Mouse (Mus musculus): ENCODE measurements at regions not wholly inside any gene's neighbourhood (a gene's known extent, or its start where the extent isn't known, plus 50 kb on each side); places are given as distances from the start of the nearest gene placed in this dataset.

GRCm38 (mm10) chr10:44862360-44862674 lies 204.7 kb upstream of the Prep start:
- H3K4me3 ChIP-seq (ENCODE audit: low read depth, low read length) = no peak overlapping the region
- H3K9me3 ChIP-seq (ENCODE audit: control insufficient read depth, low read length) = no peaks in the 10 kb centered on the region
- no peak for DNase-seq (ENCODE audit: low spot score)
- no peaks in the 10 kb centered on the region for H3K4me1 ChIP-seq (replicated peaks; ENCODE audit: control insufficient read depth, insufficient read depth, low read length)
- ATAC-seq (replicated peaks; ENCODE audit: low FRiP score) = no peak
- H3K36me3 ChIP-seq (ENCODE audit: control insufficient read depth, insufficient read depth, low read length) = no peaks in the 10 kb centered on the region
- no peak overlapping the region for H3K27ac ChIP-seq (ENCODE audit: low read depth, low read length)
- WGBS = 77% methylated on average over 8 of the region's 8 CpGs
- no peak overlapping the region for H3K9ac ChIP-seq (ENCODE audit: low read length)
- H3K4me2 ChIP-seq (ENCODE audit: low read depth, low read length, severe bottlenecking) = no peak overlapping the region
- no peaks in the 10 kb centered on the region for H3K27me3 ChIP-seq (ENCODE audit: control insufficient read depth, insufficient read depth, low read length)

- DNase-seq (ENCODE audit: low spot score) (no peak), ATAC-seq (replicated peaks; ENCODE audit: low FRiP score) (no peak)
- Histone ChIP-seq H3K4me2 (ENCODE audit: low read depth, low read length, severe bottlenecking) (no peak overlapping the region), H3K36me3 (ENCODE audit: control insufficient read depth, insufficient read depth, low read length) (no peaks in the 10 kb centered on the region), H3K4me1 (replicated peaks; ENCODE audit: control insufficient read depth, insufficient read depth, low read length) (no peaks in the 10 kb centered on the region), H3K27me3 (ENCODE audit: control insufficient read depth, insufficient read depth, low read length) (no peaks in the 10 kb centered on the region), H3K9me3 (ENCODE audit: control insufficient read depth, low read length) (no peaks in the 10 kb centered on the region), H3K4me3 (ENCODE audit: low read depth, low read length) (no peak overlapping the region), H3K27ac (ENCODE audit: low read depth, low read length) (no peak overlapping the region), H3K9ac (ENCODE audit: low read length) (no peak overlapping the region)
- WGBS = 84% methylated on average over 10 of the region's 10 CpGs
These were observed 205.2 kb upstream of the Prep start for GRCm38 (mm10) chr10:44861671-44862359.

- Histone ChIP-seq H3K27me3 (ENCODE audit: control insufficient read depth, insufficient read depth, low read length) (no peaks in the 10 kb centered on the region), H3K9me3 (ENCODE audit: control insufficient read depth, low read length) (no peaks in the 10 kb centered on the region), H3K4me2 (ENCODE audit: low read depth, low read length, severe bottlenecking) (no peak overlapping the region), H3K9ac (ENCODE audit: low read length) (no peak overlapping the region), H3K4me1 (replicated peaks; ENCODE audit: control insufficient read depth, insufficient read depth, low read length) (no peaks in the 10 kb centered on the region), H3K27ac (ENCODE audit: low read depth, low read length) (no peak overlapping the region), H3K36me3 (ENCODE audit: control insufficient read depth, insufficient read depth, low read length) (no peaks in the 10 kb centered on the region), H3K4me3 (ENCODE audit: low read depth, low read length) (no peak overlapping the region)
- WGBS = 79% methylated on average over 4 of the region's 4 CpGs
- ATAC-seq (replicated peaks; ENCODE audit: low FRiP score) (no peak), DNase-seq (ENCODE audit: low spot score) (no peak)
These were observed 209.6 kb upstream of the Prep start for GRCm38 (mm10) chr10:44857444-44857843.

GRCm38 (mm10) chr10:44854109-44854508 lies 212.9 kb upstream of the Prep start:
- Histone ChIP-seq H3K4me1 (replicated peaks; ENCODE audit: control insufficient read depth, insufficient read depth, low read length) (no peaks in the 10 kb centered on the region), H3K9ac (ENCODE audit: low read length) (no peak overlapping the region), H3K27me3 (ENCODE audit: control insufficient read depth, insufficient read depth, low read length) (no peaks in the 10 kb centered on the region), H3K4me2 (ENCODE audit: low read depth, low read length, severe bottlenecking) (no peak overlapping the region), H3K4me3 (ENCODE audit: low read depth, low read length) (no peak overlapping the region), H3K27ac (ENCODE audit: low read depth, low read length) (no peak overlapping the region), H3K36me3 (ENCODE audit: control insufficient read depth, insufficient read depth, low read length) (no peaks in the 10 kb centered on the region), H3K9me3 (ENCODE audit: control insufficient read depth, low read length) (no peaks in the 10 kb centered on the region)
- 93% methylated on average over 4 of the region's 4 CpGs for WGBS
- DNase-seq (ENCODE audit: low spot score) (no peak), ATAC-seq (replicated peaks; ENCODE audit: low FRiP score) (no peak)

GRCm38 (mm10) chr10:44849016-44849415 lies 218.0 kb upstream of the Prep start:
- no peak overlapping the region for H3K4me3 ChIP-seq (ENCODE audit: low read depth, low read length)
- DNase-seq (ENCODE audit: low spot score) = no peak
- H3K36me3 ChIP-seq (ENCODE audit: control insufficient read depth, insufficient read depth, low read length) = no peaks in the 10 kb centered on the region
- H3K9ac ChIP-seq (ENCODE audit: low read length) = no peak overlapping the region
- no peak overlapping the region for H3K4me2 ChIP-seq (ENCODE audit: low read depth, low read length, severe bottlenecking)
- no peaks in the 10 kb centered on the region for H3K9me3 ChIP-seq (ENCODE audit: control insufficient read depth, low read length)
- no peak for ATAC-seq (replicated peaks; ENCODE audit: low FRiP score)
- H3K4me1 ChIP-seq (replicated peaks; ENCODE audit: control insufficient read depth, insufficient read depth, low read length) = no peaks in the 10 kb centered on the region
- H3K27me3 ChIP-seq (ENCODE audit: control insufficient read depth, insufficient read depth, low read length) = no peaks in the 10 kb centered on the region
- 79% methylated on average over 4 of the region's 4 CpGs for WGBS
- no peak overlapping the region for H3K27ac ChIP-seq (ENCODE audit: low read depth, low read length)

GRCm38 (mm10) chr10:44846765-44847164 lies 220.2 kb upstream of the Prep start:
- no peak overlapping the region for H3K4me3 ChIP-seq (ENCODE audit: low read depth, low read length)
- H3K4me2 ChIP-seq (ENCODE audit: low read depth, low read length, severe bottlenecking) = no peak overlapping the region
- no peaks in the 10 kb centered on the region for H3K36me3 ChIP-seq (ENCODE audit: control insufficient read depth, insufficient read depth, low read length)
- H3K9ac ChIP-seq (ENCODE audit: low read length) = no peak overlapping the region
- no peak for DNase-seq (ENCODE audit: low spot score)
- 89% methylated on average over 3 of the region's 3 CpGs for WGBS
- H3K27me3 ChIP-seq (ENCODE audit: control insufficient read depth, insufficient read depth, low read length) = no peaks in the 10 kb centered on the region
- no peak for ATAC-seq (replicated peaks; ENCODE audit: low FRiP score)
- H3K4me1 ChIP-seq (replicated peaks; ENCODE audit: control insufficient read depth, insufficient read depth, low read length) = no peaks in the 10 kb centered on the region
- H3K9me3 ChIP-seq (ENCODE audit: control insufficient read depth, low read length) = no peaks in the 10 kb centered on the region
- no peak overlapping the region for H3K27ac ChIP-seq (ENCODE audit: low read depth, low read length)

- Histone ChIP-seq H3K4me3 (ENCODE audit: low read depth, low read length) (no peak overlapping the region), H3K27me3 (ENCODE audit: control insufficient read depth, insufficient read depth, low read length) (no peaks in the 10 kb centered on the region), H3K27ac (ENCODE audit: low read depth, low read length) (no peak overlapping the region), H3K4me1 (replicated peaks; ENCODE audit: control insufficient read depth, insufficient read depth, low read length) (no peaks in the 10 kb centered on the region), H3K9me3 (ENCODE audit: control insufficient read depth, low read length) (no peaks in the 10 kb centered on the region), H3K36me3 (ENCODE audit: control insufficient read depth, insufficient read depth, low read length) (no peaks in the 10 kb centered on the region), H3K4me2 (ENCODE audit: low read depth, low read length, severe bottlenecking) (no peak overlapping the region), H3K9ac (ENCODE audit: low read length) (no peak overlapping the region)
- ATAC-seq (replicated peaks; ENCODE audit: low FRiP score) (no peak), DNase-seq (ENCODE audit: low spot score) (no peak)
- WGBS = 13% methylated on average over 2 of the region's 2 CpGs
These were observed 220.9 kb upstream of the Prep start for GRCm38 (mm10) chr10:44846149-44846548.

- Histone ChIP-seq H3K27ac (ENCODE audit: low read depth, low read length) (no peak overlapping the region), H3K4me2 (ENCODE audit: low read depth, low read length, severe bottlenecking) (no peak overlapping the region), H3K27me3 (ENCODE audit: control insufficient read depth, insufficient read depth, low read length) (no peaks in the 10 kb centered on the region), H3K36me3 (ENCODE audit: control insufficient read depth, insufficient read depth, low read length) (no peaks in the 10 kb centered on the region), H3K9ac (ENCODE audit: low read length) (no peak overlapping the region), H3K9me3 (ENCODE audit: control insufficient read depth, low read length) (no peaks in the 10 kb centered on the region), H3K4me1 (replicated peaks; ENCODE audit: control insufficient read depth, insufficient read depth, low read length) (no peaks in the 10 kb centered on the region), H3K4me3 (ENCODE audit: low read depth, low read length) (no peak overlapping the region)
- WGBS = 85% methylated on average over 2 of the region's 2 CpGs
- DNase-seq (ENCODE audit: low spot score) = no peak
- no peak for ATAC-seq (replicated peaks; ENCODE audit: low FRiP score)
These were observed 226.6 kb upstream of the Prep start for GRCm38 (mm10) chr10:44840449-44840848.

- Histone ChIP-seq H3K9me3 (ENCODE audit: control insufficient read depth, low read length) (no peaks in the 10 kb centered on the region), H3K4me3 (ENCODE audit: low read depth, low read length) (no peak overlapping the region), H3K4me1 (replicated peaks; ENCODE audit: control insufficient read depth, insufficient read depth, low read length) (no peaks in the 10 kb centered on the region), H3K27me3 (ENCODE audit: control insufficient read depth, insufficient read depth, low read length) (no peaks in the 10 kb centered on the region), H3K4me2 (ENCODE audit: low read depth, low read length, severe bottlenecking) (no peak overlapping the region), H3K9ac (ENCODE audit: low read length) (no peak overlapping the region), H3K36me3 (ENCODE audit: control insufficient read depth, insufficient read depth, low read length) (no peaks in the 10 kb centered on the region), H3K27ac (ENCODE audit: low read depth, low read length) (no peak overlapping the region)
- ATAC-seq (replicated peaks; ENCODE audit: low FRiP score) = no peak
- 87% methylated on average over 1 of the region's 1 CpGs for WGBS
- DNase-seq (ENCODE audit: low spot score) = no peak
These were observed 234.5 kb upstream of the Prep start for GRCm38 (mm10) chr10:44832455-44832854.

All from forebrain, embryonic 11.5 days (tissue).